Mouse (Mus musculus): ENCODE measurements around the gene Zp2.

Zp2 gene

DNA sequence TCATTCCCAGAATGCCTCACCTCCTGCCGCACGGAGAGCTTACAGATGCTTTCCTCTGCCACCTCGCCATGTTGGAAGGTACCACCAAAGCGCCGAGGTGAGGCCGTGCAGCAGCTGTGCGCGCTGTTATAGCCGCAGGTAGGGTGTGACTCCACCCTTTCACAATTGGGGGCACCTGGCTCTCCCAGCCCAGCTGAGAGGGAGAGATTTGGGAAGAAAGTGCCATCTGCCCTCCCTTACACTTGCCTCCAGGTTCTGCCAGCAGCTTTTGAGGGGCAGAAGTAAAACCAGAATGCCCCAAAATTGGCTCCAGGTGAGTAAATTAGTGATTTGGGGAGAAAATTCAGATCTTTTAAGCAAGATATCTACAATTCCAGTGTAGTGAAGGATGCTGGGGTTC lies at the start of gene Zp2:
Zp2 (minus strand) TSS at position 101 of the 400 bp plus-strand sequence.
- no peak for DNase-seq (ENCODE audit: low read depth, low spot score)

DNA sequence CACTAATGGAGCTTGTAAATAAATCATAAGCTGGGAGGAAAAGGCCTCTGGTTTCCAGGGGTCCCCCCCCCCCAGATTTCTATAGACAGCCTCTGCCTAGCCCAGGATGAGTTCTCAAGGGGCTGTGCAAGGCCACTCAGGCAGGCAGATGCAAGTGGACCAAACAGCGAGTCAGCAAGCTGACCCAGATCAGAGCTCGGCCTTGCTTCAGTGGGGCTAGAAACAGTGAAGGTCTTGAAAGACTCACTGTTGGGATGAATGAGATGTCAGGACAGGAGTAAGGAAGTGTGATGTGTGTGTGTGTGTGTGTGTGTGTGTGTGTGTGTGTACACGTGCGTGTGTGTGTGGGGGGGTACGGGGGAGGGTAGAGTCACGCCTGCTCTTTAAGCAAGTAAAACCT lies 47.7 kb upstream of the Zp2 start:
- no peak for DNase-seq (ENCODE audit: low read depth, low spot score)

- no peak for DNase-seq (ENCODE audit: low read depth, low spot score)
These were observed 47.1 kb upstream of the Zp2 start for GRCm38 (mm10) chr7:120192207-120192606.

DNA sequence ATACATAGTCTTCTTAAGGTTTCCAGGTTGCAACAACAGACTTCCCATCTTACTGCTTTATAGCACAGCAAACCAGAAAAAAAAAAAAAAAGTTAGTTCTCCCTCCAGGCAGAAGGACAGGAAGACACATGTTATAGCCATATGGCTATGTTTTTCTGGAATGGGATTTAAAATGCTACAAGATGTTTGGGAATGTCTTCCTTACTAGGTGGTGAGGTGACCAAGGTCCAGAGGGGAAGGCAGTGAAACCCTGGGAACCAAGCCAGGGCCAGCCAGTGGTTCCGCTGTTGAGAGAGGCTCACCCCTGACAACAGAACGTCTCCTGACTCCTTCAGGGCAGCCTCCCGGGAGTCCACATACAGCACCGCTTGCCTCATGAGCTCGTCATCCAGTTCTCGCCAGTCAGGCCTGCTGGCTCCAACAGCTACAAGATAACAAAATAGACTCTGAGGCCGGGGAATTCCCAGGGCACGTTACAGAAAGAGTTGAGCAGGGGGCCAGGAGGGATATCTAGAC lies 45.1 kb upstream of the Zp2 start:
- no peak for DNase-seq (ENCODE audit: low read depth, low spot score)

GRCm38 (mm10) chr7:120189369-120190149 lies 44.5 kb upstream of the Zp2 start:
- DNase-seq (ENCODE audit: low read depth, low spot score): no peak

DNA sequence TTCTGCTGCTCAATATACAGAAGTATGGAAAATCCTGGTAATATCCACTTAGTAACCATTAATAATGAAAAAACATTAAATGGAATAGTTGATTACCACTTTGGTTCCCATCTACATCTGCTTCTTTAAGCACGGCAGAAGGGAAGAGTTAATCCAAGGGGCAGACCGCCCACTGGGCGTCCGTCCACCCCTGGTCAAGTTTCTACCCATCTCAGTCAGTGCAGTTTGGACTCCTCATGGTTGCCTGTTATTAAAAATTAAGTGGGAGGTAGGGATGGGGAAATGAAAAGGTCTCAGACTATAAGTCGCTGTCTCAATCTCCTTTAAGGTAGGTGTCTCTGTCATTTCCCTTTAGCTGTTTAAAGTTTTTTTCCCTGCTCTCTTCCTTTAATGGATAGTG lies 43.9 kb upstream of the Zp2 start:
- no peak for DNase-seq (ENCODE audit: low read depth, low spot score)

GRCm38 (mm10) chr7:120182891-120183290 lies 37.8 kb upstream of the Zp2 start:
- no peak for DNase-seq (ENCODE audit: low read depth, low spot score)

- DNase-seq (ENCODE audit: low read depth, low spot score): no peak
These were observed 36.5 kb upstream of the Zp2 start for GRCm38 (mm10) chr7:120181401-120182230.

DNA sequence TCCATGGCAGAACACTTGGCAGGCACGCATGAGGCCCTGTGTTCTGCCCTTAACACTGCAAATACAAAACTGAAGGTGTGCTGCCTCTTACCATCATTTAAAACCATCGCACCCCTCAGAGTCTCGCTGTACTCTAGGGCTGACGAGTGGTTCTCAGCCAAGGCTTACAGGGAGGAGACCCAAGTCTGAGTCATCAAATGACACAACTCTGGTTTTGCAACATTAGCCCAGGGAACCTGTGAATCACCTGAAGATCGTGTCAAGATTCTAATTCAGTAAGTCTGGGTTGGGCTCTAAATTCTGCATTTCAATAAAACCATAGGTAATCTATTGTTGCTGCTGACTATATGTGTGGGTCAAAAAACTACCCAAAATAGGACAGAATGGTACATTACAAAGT lies 35.5 kb upstream of the Zp2 start:
- no peak for DNase-seq (ENCODE audit: low read depth, low spot score)

DNA sequence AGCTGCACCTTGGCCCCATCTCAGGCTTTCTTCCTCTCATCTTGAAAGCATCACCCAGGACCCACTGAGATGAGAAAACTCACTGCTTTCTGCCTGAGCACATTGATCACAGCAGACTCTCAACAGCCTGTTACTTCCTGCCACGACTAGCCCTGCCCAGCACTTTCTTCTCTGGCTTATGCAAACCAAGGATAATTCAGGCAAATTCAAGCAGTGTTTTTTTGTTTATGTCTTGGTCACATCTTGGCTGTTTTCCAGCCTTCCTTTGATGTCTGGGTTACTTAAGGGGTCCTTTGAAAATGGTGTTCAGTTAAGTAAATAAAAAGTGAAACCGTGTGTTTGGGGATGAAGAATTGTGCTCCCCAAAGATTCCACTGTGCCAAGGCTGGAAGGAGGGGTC lies 33.8 kb upstream of the Zp2 start:
- DNase-seq (ENCODE audit: low read depth, low spot score): no peak

- DNase-seq (ENCODE audit: low read depth, low spot score): no peak
These were observed 32.5 kb upstream of the Zp2 start for GRCm38 (mm10) chr7:120177611-120178010.

GRCm38 (mm10) chr7:120174723-120175504 lies 29.8 kb upstream of the Zp2 start:
- no peak for DNase-seq (ENCODE audit: low read depth, low spot score)

DNA sequence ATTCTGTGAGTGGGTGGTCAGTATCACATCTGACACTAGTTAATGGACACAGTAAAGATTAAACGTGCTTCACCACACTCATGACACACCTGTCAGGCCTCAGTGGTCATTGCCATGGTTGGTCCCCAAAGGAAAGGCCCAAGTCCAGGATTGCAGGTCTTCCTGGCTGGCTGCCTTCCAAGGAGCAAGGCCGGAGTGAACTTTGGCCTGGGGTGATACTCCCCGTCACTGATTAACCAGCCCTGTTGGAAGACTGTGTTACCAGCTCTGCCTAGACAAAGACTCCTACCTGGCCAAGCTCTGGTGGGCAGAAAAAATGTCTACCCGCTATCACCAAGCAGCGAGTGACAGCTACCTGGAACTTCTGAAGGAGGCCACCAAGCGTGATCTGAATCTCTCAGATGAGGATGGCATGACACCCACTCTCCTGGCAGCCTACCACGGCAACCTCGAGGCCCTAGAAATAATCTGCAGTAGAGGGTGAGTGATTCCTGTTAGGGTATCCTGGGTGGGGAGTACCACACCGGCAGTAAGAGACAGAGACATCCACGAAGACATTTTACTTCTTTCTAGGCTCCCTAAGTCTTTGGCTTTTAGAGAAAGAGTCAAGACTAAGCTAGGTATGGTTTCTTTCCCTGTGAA lies 28.6 kb upstream of the Zp2 start, which contains the start of gene Anks4b:
Anks4b (plus strand) TSS at position 256 of the 642 bp plus-strand sequence.
- no peak for DNase-seq (ENCODE audit: low read depth, low spot score)

DNA sequence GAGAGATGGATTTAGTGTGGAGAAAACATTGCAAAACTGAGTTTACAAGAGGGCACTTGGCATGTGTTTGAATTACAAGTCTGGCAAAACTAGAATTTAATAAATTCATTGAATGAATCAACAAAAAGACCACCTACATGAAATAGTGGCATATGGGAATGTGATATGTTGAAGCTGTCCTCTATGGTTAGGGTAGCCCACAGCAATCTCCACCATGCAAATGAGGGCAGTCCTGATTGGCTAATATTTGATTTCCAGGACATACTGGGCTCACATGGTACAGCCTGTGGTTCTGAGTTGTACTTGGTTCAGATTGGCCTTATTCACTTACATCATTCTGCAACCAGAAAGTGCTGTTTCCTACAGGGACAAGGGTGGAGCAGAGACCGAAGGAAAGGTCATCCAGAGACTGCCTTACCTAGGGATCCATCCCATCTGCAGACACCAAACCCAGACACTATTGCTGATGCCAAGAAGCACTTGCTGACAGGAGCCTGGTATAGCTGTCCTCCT lies 27.2 kb upstream of the Zp2 start:
- DNase-seq (ENCODE audit: low read depth, low spot score): no peak

DNA sequence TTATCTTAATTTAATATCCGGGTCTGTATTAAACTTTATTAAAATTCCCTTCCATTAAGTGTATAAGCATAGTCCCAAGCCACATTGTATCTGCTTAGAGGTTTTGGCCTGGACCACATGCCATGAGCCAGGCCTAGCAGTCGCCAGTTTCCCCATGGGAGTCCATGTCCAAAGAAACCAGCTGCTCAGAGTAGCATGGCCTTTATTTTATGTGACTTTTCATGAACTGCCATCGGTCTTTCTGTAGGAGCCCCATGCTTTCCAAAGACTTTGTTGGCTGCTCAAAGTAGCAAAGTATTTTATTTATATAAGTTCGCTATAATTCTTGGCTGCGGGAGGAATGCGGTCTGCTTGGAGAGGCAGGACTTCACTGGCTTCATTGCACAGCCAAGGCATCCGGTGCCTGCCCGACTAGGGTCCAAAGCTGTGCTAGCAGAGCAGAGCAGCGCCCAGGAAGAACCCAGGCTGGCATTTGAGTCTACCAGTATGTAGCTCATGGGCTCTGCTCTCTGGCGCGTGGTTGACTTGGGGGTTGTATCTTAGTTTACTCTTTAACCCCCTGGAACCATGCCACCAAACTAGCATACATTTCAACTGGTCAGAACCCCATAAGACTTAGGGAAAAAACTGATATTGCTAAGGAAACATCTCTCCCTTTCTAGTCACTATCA lies 18.6 kb upstream of the Zp2 start:
- no peak for DNase-seq (ENCODE audit: low read depth, low spot score)

- no peak for DNase-seq (ENCODE audit: low read depth, low spot score)
These were observed 13.1 kb upstream of the Zp2 start for GRCm38 (mm10) chr7:120158121-120158613.

DNA sequence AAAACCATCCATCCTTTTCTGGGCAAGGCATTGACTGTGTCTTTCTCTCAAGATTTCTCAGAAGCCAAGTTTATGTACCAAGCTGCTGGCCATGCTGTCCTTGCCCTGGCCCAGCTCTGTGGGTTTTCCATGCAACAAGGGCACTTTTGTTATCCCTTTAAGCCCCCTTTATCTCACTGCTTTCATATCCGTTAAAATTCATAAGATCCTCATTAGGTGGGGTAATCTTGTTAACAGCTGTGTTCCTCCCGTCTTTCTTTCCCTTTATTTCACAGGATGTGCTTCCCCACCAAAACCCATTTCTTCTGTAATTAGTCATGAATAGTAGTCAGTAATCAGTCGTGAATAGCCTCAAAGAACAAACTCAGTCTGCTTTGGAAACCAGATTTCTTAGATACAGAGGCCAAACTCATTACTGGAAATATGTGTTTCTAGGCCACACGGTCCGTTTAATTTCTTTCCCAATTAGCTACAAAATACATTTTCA lies 12.5 kb upstream of the Zp2 start:
- DNase-seq (ENCODE audit: low read depth, low spot score): no peak

DNA sequence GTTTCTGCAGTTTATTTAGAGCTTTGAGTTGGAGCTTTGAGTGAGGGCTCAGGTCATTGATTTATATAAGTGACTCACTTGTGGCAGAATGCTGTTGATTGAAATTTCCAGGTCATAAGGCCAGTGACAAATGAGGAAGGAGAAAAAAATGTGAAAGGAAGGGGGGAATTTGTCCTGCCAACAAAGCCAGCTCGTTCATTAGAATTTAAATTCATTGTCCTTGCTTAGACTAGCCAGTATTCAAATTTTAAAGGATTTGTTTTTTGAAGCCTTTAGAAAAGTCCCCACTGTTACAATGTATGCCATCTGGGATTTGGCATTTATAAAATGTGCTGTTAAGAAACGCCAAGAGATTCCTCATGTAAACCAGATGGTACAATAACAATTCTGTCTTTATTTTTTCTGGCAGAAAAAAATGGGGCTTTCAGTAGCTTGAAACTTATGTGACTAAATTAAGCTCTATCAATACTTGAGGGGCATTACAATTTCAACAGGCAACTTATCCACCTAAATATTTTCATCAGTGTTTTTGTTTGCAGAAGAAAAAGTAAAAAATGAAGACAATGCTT lies 11.8 kb upstream of the Zp2 start:
- peak; percentile 32 for DNase-seq (ENCODE audit: low read depth, low spot score)

DNA sequence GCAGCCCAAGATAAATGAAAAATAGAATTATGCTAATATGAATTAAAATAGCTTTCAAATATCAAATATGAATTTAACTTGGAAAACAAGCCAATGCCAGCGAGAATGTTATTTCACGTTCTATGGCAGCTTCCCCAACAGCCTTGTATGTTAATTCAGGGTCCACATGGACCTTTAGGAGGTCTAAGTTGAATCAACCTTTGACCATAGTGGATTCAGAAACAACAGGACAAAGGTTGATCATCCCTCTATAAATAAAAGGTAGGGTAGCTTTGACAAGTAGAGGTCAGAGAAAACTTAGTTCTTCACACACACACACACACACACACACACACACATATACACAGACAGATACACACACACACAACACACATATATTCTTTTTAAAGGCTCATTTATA lies 5.8 kb upstream of the Zp2 start:
- no peak for DNase-seq (ENCODE audit: low read depth, low spot score)

GRCm38 (mm10) chr7:120150257-120150656 lies 5.2 kb upstream of the Zp2 start:
- DNase-seq (ENCODE audit: low read depth, low spot score): no peak

All from forelimb bud, embryonic 11.5 days (tissue).